Mouse (Mus musculus) bone marrow macrophage, adult 2 months (primary cell): ENCODE results near the gene Lsm10.

Source experiments
- CTCF ChIP-seq: IDR thresholded peaks from 2 replicates; pipeline ENCODE4 v1.5.1; 2012; ENCODE audit warnings: low read depth, mild to moderate bottlenecking, low read length, moderate library complexity
- POLR2A ChIP-seq: IDR thresholded peaks from 2 replicates; pipeline ENCODE4 v1.6.1; 2012; ENCODE audit warnings: mild to moderate bottlenecking, low read depth, low read length, borderline replicate concordance

- TF ChIP-seq POLR2A (no peak), CTCF (no peak)
Measured at GRCm38 (mm10) chr4:126118651-126119050, 22.2 kb downstream of the Lsm10 start.
